Mouse (Mus musculus): ENCODE data around the gene Scd1.
A peak's percentile ranks its signal among the peaks of the same experiment; 100 is the strongest.
"Not testable (repeated sequence)": the region's sequence is repeated elsewhere in the genome, so short reads cannot be mapped to it uniquely, and the experiment has no call there.

The Scd1 gene

GRCm38 (mm10) chr19:44396742-44397141 lies 10.9 kb downstream of the Scd1 start:
- DNase-seq (ENCODE audit: low spot score): no peak

GRCm38 (mm10) chr19:44394972-44395371 lies 12.7 kb downstream of the Scd1 start:
- DNase-seq (ENCODE audit: low spot score): no peak

GRCm38 (mm10) chr19:44393962-44394422 lies 13.7 kb downstream of the Scd1 start:
- DNase-seq (ENCODE audit: low spot score): no peak

GRCm38 (mm10) chr19:44392339-44393009 lies 15.2 kb downstream of the Scd1 start:
- no peak for DNase-seq (ENCODE audit: low spot score)

GRCm38 (mm10) chr19:44391856-44392255 lies 15.8 kb downstream of the Scd1 start:
- no peak for DNase-seq (ENCODE audit: low spot score)

GRCm38 (mm10) chr19:44389507-44389906 lies 18.2 kb downstream of the Scd1 start:
- no peak for DNase-seq (ENCODE audit: low spot score)

GRCm38 (mm10) chr19:44388475-44389428 lies 18.9 kb downstream of the Scd1 start:
- peak; percentile 86 for DNase-seq (ENCODE audit: low spot score)

- DNase-seq (ENCODE audit: low spot score): no peak
Observed at GRCm38 (mm10) chr19:44387746-44388474, 19.8 kb downstream of the Scd1 start.

- no peak for DNase-seq (ENCODE audit: low spot score)
Observed at GRCm38 (mm10) chr19:44387089-44387671, 20.5 kb downstream of the Scd1 start.

GRCm38 (mm10) chr19:44385887-44386498 lies 21.7 kb downstream of the Scd1 start:
- no peak for DNase-seq (ENCODE audit: low spot score)

- no peak for DNase-seq (ENCODE audit: low spot score)
Observed at GRCm38 (mm10) chr19:44382682-44383321, 24.9 kb downstream of the Scd1 start.

GRCm38 (mm10) chr19:44380065-44380464 lies 27.6 kb downstream of the Scd1 start:
- no peak for DNase-seq (ENCODE audit: low spot score)

GRCm38 (mm10) chr19:44379090-44379489 lies 28.6 kb downstream of the Scd1 start:
- DNase-seq (ENCODE audit: low spot score): no peak

GRCm38 (mm10) chr19:44377629-44378375 lies 29.9 kb downstream of the Scd1 start:
- no peak for DNase-seq (ENCODE audit: low spot score)

- no peak for DNase-seq (ENCODE audit: low spot score)
Observed at GRCm38 (mm10) chr19:44376511-44376951, 31.1 kb downstream of the Scd1 start.

- peak; percentile 78 for DNase-seq (ENCODE audit: low spot score)
Observed at GRCm38 (mm10) chr19:44372969-44373368, 34.7 kb downstream of the Scd1 start.

GRCm38 (mm10) chr19:44370231-44370630 lies 37.4 kb downstream of the Scd1 start:
- no peak for DNase-seq (ENCODE audit: low spot score)

- no peak for DNase-seq (ENCODE audit: low spot score)
Observed at GRCm38 (mm10) chr19:44369371-44369770, 38.3 kb downstream of the Scd1 start.

GRCm38 (mm10) chr19:44367076-44367475 lies 40.6 kb downstream of the Scd1 start:
- not testable (repeated sequence) for DNase-seq (ENCODE audit: low spot score)

- DNase-seq (ENCODE audit: low spot score): no peak
Observed at GRCm38 (mm10) chr19:44365733-44366132, 41.9 kb downstream of the Scd1 start.
